Mouse (Mus musculus) lung, adult 2 months (tissue): Measurements from ENCODE around the gene Ttc12.

Experiments
- CTCF ChIP-seq: fragments of 200-500 bp; IDR thresholded peaks from 2 replicates; pipeline ENCODE4 v1.5.1; 2011; ENCODE audit warnings: mild to moderate bottlenecking, low read length, control low read depth; ENCODE audit not compliant: insufficient read depth
- POLR2A ChIP-seq: fragments of 200-500 bp; IDR thresholded peaks from 2 replicates; pipeline ENCODE4 v1.6.1; 2011; ENCODE audit warnings: low read depth, mild to moderate bottlenecking, control low read depth, low read length, borderline replicate concordance; ENCODE audit errors: extremely low read depth

DNA sequence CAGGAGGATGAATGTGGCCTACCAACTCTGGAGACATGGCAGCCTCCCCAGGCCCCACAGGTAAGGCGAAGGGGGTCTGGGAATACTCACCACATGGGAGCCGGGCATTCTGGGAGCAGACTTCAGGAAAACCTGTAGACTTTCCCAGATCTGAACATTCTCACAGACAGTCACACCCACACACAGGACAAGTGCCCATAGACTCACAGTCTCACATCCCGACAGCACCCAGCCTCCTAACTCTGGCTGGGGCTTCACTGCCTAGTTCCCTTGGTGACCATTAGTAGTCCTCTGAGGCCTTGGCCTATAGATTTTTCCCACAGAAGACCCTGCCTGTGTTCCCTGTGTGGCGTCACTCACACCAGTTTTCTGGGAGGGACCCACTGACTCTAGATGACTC is 24.6 kb upstream of the Ttc12 start:
- TF ChIP-seq POLR2A (no peak), CTCF (no peak)
